Mouse (Mus musculus) left cerebral cortex, adult 18-20 months (tissue): ENCODE measurements around the gene Cd9. TPM values are rescaled to one million over a fixed set of nuclear protein-coding genes. Genes with fewer than 3 reads are reported as not detected.
"Not testable (repeated sequence)": the region's sequence is repeated elsewhere in the genome, so short reads cannot be mapped to it uniquely, and the experiment has no call there.

ENCODE experiments used
- DNase-seq, 2 experiments: peaks; one replicate each; pipeline ENCODE4 v3.0.0; 2021 to 2022; ENCODE audit warnings: low spot score in 2 of 2, mixed read lengths in 1 of 2
- total RNA-seq, 2 experiments: library from RNA; stranded (reverse); gene quantifications; 2 replicates each; pipeline ENCODE4 v1.2.3; 2021

The Cd9 gene
- total RNA-seq, 2 experiments from 2014 or later = 37.7 to 41.6 TPM

DNA sequence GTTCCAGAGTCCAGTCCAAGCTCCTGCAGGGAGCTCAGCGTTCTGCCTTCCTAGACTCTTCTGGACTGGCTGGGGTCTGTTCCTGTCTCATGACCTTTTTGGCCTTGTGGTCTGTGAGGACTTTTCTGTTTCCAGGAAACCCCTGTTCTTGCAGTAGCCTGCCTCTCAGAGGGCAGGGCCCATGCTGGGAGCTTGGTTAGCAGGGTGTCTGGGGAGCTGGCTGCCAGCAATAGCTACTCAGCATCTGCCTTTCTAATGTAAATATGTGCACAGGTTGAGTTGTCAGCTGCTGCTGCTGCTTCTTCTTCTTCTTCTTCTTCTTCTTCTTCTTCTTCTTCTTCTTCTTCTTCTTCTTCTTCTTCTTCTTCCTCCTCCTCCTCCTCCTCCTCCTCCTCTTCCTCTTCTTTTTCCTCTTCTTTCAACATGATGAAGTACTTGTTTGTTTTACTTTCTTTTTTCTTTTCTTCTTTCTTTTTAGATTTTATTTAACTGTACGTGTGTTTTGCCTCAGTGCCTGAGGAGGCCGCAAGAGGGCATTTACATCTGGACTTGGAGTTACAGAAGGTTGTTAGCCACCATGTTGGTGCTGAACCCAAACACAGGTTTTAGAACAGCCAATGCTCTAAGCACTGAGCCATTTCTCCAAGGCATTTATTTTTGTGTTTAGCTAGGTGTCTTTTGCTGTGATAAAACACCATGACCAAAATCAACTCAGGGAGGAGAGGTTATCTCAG, 10.2 kb upstream of the Cd9 start:
- no peak for DNase-seq

DNA sequence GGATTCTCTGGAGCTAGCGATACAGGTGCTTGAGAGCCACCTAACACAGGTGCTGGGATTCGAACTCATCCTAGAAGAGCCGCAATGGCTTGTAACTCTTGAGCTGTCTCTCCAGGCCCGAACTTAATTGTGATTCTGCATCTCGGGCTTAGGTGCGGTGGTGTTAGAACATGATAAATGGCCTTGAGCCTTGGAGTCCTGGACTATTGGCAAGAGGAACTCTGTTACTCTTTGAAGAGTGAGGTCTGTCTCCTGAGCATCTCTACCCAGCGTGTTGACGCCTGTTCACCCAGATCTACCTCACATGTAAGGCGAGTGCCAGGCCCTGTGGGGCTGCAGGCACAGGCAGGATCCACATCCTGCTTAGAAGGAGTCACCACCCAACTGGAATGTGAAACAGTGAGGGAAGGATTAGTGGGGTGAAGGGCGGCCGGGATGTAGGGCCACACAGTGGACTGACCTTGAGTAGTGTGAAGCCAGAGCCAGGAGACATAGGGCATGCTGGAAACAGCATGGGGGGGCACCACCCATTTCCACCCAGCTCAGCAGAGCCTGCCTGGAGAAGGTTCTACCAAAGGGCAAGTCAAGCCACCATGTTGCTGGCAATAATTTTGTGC, 8.7 kb upstream of the Cd9 start:
- no peak for DNase-seq

DNA sequence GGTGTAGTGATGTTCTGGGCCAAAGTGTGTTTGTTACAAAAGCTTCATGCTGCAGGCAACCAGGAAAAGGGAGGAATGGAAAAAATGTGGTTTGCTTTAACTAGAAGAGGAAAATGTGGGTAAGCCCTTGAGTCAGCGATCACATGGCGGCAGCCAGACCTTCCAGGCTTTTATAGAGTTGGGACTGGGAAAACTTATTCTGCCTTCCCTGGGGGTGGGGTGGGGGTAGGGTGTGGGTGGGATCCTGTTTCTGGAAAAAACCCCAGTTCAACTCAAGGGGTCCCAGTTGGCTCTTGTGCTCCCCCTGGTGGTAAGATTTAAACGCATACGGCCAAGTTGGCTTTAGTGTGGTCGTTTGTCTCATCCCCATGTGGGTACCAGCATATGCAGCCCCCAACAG, 3.5 kb upstream of the Cd9 start:
- DNase-seq = no peak

DNA sequence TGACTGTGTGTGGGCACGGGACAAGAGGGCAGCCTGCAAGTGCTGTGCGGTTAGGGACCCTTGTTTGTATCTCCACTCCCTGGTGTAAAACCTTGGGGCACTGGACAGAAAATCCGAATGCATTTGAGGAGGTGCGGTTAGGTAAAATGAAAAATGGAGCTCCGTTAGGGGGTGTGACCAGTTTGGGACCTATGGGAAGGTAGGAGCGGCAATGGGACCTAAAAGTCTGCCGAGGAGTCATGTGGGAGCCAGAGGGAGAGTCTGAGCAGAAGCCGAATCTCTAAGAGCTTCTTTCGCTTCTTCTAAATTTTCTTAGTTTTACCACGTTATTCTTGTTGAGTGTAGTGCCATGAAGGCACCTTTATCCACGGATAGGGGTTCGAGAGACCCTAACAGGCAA, 1.8 kb upstream of the Cd9 start:
- no peak for DNase-seq

DNA sequence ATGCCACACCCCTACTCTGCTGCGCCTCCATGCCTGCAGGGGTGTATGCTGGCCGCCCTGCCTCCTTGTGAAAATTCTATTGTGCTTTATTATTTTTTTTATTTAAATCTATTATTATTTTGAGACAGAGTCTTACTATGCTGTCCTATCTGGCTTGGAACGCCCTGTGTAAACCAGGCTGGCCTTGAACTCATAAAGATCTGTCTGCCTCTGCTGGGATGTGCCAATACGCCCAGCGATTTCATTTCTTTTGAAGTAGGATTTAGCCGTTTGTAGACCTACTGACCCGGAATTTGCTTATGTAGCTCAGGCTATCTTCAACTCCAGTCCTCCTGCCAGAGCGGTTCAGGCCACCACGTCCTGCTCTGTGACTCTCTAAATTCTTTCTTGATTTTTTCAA, 770 bp upstream of the Cd9 start:
- no peak for DNase-seq

DNA sequence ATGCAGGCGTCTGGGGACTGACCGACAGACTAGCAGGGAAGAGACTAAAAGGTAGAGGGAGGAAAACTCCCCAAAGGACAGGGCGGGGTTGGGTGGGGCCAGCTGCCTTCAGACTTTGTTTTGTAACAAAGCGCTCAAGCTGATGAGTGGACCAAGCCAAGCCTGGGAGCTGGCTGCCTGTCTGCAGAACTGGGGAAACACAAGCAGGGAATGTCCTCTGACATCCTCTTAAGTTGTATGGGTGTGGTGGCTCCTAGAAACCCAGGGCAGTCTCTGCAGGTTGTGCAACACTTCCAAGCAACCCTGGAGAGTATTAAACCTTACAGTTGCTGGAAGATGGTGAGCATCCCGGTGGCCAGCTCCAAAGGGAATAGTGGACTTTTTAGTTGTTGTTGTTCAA, 1.4 kb downstream of the Cd9 start:
- DNase-seq = no peak

DNA sequence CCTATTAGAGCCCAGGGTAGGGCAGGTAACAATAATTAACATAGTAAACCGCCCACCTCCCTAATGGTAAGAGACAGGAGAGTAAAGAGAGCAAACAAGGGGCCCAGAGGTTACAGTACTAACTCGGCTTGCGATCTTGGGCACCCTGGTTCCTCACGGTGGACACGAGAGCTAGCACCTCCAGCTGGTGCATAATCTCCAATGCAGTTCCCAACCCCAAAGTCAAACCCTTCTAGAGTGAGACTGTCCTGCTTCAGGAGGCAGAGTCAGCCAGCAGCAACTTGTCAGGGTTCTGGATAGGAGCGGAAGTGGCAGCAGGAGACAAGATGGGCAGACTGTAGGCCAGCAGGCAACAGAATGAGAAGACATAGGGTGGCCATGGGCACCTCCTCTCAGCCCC, 1.9 kb downstream of the Cd9 start:
- DNase-seq = no peak

DNA sequence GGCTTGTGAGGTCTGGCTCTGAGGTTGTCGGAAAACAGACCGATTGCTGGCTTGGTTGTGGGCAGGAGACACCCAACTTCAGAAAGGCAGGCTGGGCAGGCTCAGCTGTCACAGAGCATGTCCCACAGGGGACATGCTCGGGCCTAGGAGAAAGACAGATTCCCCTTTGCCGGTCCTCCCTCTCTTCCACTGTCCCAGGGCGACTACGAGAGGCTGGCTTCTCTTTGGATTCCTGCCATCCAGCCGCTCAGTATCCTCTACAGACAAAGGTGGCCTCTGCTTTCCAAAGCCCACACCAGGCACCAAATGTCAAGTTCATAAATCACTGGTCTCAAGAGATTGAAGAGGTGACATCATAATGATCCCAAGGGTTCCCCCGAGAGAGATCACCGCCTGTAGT, 2.6 kb downstream of the Cd9 start:
- DNase-seq = no peak

DNA sequence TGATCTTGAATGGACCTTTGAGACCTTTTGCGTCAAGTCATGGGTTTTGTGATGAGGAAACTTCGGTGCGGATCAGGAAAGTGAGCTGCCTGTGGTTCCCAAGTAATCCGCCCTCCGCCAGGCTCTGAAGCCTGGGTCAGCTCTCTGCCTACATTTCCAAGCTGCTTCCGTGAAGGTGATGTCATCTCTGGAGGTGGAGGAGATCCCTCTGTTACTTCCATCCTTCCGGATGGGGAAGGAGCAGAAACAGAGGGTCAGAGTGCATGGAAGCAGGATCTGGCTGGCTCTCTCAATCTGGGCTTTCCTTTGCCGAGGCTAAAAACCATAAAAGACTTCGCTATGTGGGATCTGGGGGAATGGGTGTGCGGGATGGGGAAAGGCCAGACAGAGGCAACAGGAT, 3.2 kb downstream of the Cd9 start:
- no peak for DNase-seq

DNA sequence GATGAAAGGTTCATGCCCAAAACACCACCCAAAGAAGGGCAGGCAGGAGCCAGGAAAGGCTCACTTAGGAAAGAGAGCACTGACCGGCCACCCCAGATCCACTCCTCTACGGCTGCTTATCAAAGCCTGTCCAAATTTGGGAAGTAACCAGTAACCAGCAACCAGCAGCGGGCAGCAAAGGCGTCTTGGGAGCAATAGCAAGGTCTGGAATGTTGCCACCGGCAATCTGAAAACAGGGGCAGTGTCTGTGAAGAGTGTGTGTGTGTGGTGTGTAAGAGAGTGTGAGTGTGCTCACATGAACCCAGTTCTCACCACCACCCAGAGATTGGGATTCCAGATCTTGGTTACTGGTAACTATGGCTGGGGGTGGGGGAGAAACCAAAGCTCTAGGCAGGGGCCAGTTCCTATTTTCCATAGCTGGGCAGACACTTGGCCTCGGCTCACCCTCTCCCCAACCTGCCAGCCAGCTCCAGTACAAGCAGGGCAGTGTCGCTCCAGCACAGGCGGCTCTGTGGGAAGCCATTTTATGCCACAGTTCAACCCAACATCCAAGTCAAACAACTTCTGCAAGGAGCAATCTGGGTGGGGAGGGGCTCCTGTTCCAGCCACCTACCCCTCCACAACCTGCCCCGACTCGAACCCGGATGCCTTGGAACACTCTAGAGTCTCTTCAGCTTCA, 4.6 kb downstream of the Cd9 start:
- DNase-seq = no peak

DNA sequence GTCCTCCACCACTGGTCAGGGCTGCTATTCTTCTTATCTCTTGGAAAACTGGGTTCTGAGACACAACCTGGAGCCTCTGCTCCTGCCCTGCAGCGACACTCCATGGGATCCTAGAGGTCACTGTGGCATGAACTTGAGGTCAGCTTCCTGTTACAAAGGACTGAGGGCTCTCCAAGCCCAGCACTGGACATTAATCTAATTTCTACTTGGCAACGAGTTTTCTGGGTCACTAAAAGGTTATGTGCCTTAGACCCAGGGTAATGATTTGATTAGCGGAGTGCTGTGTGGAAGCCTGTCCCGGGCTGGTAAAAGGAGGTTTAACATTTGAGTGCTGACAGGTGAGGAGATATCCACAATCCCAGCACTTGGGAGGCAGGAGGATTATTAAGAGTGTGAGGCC, 9.0 kb downstream of the Cd9 start:
- DNase-seq = no peak

DNA sequence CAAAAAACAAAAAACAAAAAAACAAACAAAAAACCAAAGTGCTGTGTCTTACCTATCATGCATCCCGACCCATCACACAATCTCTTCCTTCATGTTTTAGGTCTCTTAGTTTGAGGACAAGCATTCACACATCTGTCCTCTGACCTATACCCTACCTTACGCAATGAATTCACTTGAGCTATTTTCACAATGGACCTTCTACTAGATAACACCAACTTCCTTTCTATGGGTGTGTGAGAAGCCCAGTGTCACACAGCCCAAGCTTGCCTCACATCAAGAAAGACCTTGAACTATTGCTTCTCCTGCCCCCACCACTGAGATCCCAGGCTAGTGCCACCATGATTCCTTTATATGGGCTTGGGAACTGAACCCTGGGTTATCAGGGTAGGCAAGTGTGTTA, 9.9 kb downstream of the Cd9 start:
- no peak for DNase-seq

DNA sequence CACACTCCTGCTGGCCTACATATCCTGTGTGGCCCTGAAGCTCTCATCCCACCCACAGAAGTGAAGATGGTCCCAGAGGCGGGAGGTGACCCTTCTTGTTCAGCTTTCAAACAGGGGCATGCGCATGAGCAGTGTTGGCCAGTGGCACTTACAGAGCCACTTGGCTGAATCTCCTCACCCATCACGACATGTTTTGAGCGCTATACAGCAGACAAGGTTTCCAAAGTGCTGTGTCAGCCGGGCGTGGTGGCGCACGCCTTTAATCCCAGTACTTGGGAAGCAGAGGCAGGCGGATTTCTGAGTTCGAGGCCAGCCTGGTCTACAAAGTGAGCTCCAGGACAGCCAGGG, 10.3 kb downstream of the Cd9 start:
- DNase-seq = not testable (repeated sequence)

DNA sequence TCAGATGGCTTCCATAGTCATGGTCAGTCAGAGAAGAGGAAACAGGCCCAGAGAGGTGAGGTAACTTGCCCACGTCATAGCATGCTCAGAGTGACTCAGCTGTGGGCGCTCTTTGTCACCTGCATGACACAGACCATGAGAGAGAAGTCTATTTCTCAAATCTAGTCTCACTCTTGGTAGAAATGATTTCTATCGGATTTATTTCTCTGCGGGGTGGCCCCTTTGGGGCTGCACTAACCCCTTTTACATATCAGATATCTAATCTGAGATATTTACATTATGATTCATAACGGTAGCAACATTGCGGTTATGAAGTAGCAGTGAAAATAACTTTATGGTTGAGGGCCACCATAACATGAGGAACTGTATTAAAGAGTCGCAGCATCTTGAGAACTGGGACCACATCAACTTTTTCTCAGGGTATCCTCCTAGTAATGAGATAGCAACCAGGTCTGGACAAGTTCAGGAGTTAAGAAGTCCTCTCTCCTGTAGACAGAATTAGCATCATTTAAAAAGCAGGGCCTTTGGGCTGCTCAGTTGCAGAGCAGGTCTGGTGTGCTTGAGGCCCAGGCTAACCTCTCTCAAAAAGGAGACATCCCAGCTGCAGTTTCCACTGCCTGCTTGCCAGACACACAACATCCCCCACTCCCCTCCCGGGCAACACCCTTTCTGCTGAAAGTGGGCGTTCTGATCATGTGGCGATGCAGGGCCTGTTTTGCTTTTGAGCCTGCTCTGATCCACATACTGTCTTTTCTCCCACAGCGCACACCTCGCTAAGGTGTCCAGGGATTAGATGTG, 10.9 kb downstream of the Cd9 start:
- DNase-seq = no peak

DNA sequence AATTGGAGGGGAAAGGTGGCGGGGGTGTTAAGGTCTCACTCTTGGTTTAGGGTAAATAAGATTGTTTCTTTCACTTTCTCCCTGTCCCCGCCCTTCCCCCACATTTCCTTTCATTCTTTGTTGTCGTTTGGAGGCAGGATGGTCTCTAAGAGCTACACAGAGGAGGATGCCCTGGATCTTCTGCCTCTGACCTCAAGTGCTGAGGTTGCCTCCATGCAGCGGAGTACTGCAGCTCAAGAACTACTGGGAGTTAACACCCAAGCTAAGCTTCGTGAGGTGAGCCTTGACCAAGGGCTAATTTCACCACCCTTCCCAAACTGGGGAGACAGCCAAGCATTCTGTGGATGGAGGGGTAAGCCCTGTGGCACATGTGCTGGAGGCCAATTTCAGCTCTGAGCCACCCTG, 12.2 kb downstream of the Cd9 start:
- DNase-seq = no peak

DNA sequence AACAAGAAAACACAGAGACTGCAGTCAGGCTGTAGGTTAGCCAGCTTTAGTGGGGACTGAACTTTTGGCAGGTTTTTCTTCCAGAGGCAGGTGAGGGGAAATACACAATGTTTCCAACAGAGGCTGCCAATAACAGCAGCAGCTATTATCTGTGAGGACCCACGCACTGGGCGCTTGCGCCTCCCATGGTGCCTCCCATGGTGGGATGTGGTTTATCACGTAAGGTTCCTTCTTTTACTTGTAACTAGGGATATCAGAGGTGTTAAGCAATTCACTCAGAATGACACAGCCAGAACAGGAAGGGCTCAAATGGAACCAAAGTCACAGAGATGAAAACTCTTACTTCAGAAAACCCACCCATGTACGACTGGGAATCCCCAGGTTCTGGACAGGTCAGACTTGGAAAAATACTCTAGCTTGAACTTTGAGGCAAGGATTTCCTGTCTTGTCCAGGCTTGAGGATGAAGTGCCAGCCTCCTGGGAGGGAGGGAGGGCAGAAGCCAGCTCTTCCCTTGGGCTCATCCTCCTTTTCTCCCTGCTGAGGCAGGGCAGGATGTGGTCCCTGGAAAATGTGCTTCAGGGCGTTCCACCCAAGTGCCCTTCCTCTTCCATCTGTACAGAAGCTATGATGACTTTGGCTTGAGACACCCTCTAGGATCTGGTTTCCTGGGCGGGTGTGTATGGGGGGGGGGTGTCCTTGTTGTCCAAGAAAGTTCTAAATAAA, 12.8 kb downstream of the Cd9 start:
- DNase-seq = no peak

DNA sequence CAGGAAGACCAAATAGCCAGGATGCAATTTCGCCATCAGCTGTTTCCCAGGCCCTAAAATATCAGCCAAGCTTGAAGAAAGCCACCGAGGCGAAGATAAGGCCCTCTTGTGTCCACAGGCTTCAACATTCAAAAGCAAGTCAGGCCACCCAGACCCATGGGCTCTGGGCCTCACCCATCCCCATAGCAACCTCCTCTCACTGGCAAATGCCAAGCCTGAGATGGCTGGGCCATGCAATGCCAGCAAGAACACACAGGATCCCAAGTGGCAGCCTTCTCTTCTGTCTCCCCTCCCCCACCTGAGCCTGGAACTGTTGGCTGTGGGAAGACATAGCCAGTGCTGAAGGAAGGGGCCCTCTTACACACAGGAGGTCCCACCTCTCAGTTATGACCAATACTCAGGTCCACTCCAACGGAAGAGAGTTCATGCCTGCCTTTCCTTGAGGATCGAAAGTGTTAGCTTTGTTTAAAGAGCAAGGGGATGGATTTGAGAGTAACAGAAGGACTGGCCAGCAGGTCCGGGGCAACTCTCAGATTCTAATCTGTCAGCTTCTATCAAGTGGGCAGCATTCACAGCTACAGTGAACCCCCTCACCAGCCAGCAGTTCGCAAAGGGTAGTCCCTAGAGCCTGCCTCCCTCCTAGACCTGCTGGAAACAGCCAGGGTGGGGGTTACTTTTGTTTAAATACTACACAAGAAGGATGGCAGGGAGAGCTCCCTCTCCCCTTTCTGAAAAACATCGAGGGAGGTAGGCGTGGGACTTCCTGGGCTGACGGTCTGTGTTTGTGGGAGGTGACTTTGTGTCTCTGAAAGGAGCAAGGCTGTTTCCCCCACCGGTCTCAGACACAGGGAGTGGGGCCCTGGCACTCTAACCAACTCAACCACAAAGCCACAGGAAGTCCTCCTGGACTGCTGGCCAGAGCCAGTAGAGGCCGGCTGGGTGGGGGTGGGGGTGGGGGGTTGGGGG, 13.9 kb downstream of the Cd9 start:
- no peak for DNase-seq

DNA sequence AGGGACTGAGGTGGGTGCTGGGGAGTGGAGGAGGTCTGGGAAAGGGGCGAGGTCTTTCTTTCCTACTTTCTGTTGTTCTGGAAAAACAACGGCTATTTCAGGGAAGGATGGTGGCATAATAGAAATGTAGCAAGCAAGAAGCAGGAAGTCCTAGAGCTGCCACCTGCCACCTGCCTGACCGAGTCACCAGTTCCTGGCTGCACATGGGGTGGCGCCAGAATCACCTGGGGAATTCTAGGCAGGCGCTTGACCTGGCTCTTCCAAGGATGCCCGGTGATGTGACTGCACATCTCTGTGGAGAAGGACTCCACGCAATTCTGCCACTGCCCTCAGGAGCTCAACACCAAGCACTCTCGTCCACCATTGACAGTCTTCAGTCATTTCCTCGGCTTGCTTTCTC, 15.2 kb downstream of the Cd9 start:
- no peak for DNase-seq

DNA sequence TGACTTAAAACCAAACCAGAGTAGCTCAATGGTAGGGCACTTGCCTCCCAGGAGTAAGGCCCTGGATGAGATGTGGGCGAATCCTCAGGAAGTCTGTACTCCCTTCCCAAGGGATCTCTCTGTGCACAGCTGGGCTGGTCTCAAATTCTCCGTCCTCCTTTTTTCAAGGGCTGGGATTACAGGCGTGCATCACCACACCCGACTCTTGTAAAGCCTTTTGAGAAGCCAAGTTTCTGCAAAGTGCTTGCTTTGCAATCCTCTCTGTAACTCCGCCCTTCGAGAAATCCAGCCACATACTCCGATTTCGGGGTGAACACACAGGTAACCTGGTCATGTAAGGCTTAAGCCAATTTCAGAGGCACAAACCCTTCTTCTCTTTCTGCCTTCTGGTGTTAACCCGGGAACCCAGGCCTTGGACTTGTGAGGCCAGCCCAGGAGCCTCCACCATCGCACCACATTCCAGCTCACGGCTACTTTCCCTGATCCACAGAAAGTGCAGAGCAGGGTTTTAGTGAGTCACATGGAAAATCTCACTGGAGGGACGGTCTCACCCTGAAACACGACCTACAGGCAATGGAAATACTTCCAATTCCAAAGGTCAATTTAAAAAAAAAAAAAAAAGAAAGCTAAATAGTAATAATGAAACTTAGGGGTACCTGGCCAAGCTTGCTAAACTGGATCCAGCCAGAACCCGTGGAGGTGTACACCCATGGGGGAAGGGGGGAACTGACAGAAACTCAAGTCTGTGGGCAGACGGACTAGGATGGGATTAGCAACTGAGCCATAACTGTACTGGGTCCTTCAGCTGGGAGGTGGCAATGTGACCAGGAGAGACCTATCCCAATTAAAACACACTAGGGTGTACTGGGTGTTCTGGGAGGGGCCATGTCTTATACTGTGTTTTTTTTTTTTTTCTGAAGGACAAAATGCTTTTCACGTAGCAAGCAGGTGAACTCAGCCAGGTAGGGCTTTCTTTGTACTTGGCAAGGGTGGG, 16.2 kb downstream of the Cd9 start:
- no peak for DNase-seq
